Mouse (Mus musculus): ENCODE data around the gene Clybl.

DNA sequence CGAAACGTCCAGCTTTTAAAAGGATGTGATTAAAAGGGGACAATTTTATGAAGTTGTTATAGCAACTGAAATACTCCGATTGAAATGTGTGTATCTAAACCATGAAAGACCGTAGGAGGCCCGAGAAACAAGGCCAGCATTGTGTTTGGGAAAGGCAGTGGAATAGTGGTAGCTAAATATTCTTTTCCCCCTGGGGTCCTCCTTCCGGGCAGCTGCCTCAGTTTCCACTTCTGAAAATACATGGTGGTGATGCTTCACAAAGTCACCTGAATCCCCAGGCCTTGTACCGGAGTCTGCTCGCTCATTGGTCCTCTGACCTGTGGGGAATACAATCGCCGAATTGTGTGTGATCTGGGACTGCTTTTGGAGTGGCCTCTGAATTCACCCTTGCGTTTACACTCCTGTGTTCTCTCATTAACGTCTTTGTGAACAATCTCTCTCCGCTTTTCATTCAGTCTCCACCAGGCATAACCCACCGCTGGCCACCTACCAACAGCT lies 46.0 kb downstream of the Clybl start:
- no peak for TF ChIP-seq POLR2A (IDR thresholded peaks at IDR 0.05; ENCODE audit: control insufficient read depth, low read depth, low read length)
- no peak for TF ChIP-seq CTCF (IDR thresholded peaks at IDR 0.05; ENCODE audit: control insufficient read depth, insufficient read depth, insufficient replicate concordance, low read depth, low read length)

Measured in testis, adult 2 months (tissue).